Mouse (Mus musculus) heart, postnatal 14 days (tissue): Measurements from ENCODE around the gene Ptcd3. TPM values are rescaled to one million over a fixed set of nuclear protein-coding genes. Genes with fewer than 3 reads are reported as not detected.
A peak's percentile ranks its signal among the peaks of the same experiment; 100 is the strongest.
"Not testable (repeated sequence)": the region's sequence is repeated elsewhere in the genome, so short reads cannot be mapped to it uniquely, and the experiment has no call there.

Experiments
- DNase-seq, 2 experiments: peaks; one replicate each; pipeline ENCODE4 v3.0.0; 2021 to 2022
- intact Hi-C: fragments of 180-260 bp; cut with DNase I; formaldehyde crosslinking; loops from one replicate; pipeline ENCODE4 v1.15.1; 2025
- long read RNA-seq, 2 experiments: library from polyadenylated mRNA; stranded (forward); transcript quantifications; one replicate each; pipeline ENCODE4 v2.0.0; 2021
- total RNA-seq, 2 experiments: library from RNA; stranded (reverse); gene quantifications; 2 replicates each; pipeline ENCODE4 v1.2.3; 2021

Ptcd3 gene
- 100 to 1,000 TPM; 123 TPM for total RNA-seq
- long read RNA-seq, experiment 1, partial matches to known transcripts, result 2 of 117 reads
- long read RNA-seq, experiment 1, other reads (novel, unspliced or antisense), result 115 of 117 reads
- long read RNA-seq, experiment 2, partial matches to known transcripts, result 2 of 118 reads
- long read RNA-seq, experiment 2, other reads (novel, unspliced or antisense), result 116 of 118 reads

GRCm38 (mm10) chr6:71908481-71909381 is at the start of gene Ptcd3, which contains the start of gene Polr1a:
TSS of gene Ptcd3 (minus strand) at chr6:71908750.
TSS of gene Polr1a (plus strand) at chr6:71909053.
- peak; percentile 91 to 95 for DNase-seq
- intact Hi-C loops, result no loop called here

GRCm38 (mm10) chr6:71951192-71951591 is 42.6 kb upstream of the Ptcd3 start:
- intact Hi-C loops, result no loop called here
- no peak for DNase-seq

GRCm38 (mm10) chr6:71950592-71950991 is 42.0 kb upstream of the Ptcd3 start:
- intact Hi-C loops, result no loop called here

GRCm38 (mm10) chr6:71949721-71950120 is 41.2 kb upstream of the Ptcd3 start:
- intact Hi-C loops, result no loop called here
- DNase-seq, result no peak

More at GRCm38 (mm10) chr6:71950592-71950991, 42.0 kb upstream of the Ptcd3 start:
- DNase-seq, result peak; percentile 46 to 63

- no peak for DNase-seq
- intact Hi-C loops, result no loop called here
Observed at GRCm38 (mm10) chr6:71946121-71946520, 37.6 kb upstream of the Ptcd3 start.

- intact Hi-C loops, result no loop called here
Observed at GRCm38 (mm10) chr6:71945101-71945500, 36.6 kb upstream of the Ptcd3 start.

GRCm38 (mm10) chr6:71940912-71941311 is 32.4 kb upstream of the Ptcd3 start:
- DNase-seq, result no peak
- intact Hi-C loops, result no loop called here

More at GRCm38 (mm10) chr6:71945101-71945500, 36.6 kb upstream of the Ptcd3 start:
- DNase-seq, result no peak

- intact Hi-C loops, result no loop called here
- DNase-seq, result no peak
Observed at GRCm38 (mm10) chr6:71935737-71936136, 27.2 kb upstream of the Ptcd3 start.

- DNase-seq, result peak; percentile 50 to 63
- intact Hi-C loops, result no loop called here
Observed at GRCm38 (mm10) chr6:71934081-71934556, 25.6 kb upstream of the Ptcd3 start.

GRCm38 (mm10) chr6:71932347-71932746 is 23.8 kb upstream of the Ptcd3 start:
- intact Hi-C loops, result no loop called here
- no peak for DNase-seq

- no peak for DNase-seq
- intact Hi-C loops, result no loop called here
Observed at GRCm38 (mm10) chr6:71930830-71931437, 22.4 kb upstream of the Ptcd3 start.

- DNase-seq, result no peak
- intact Hi-C loops, result no loop called here
Observed at GRCm38 (mm10) chr6:71930053-71930452, 21.5 kb upstream of the Ptcd3 start.

GRCm38 (mm10) chr6:71927911-71928310 is 19.4 kb upstream of the Ptcd3 start:
- intact Hi-C loops, result loop anchor here (1.0 to 5.0 kb wide), 3 partner anchors 171 to 334 kb away; no protein-coding TSS in a partner anchor
- DNase-seq, result peak; percentile 69 to 76

GRCm38 (mm10) chr6:71925233-71925632 is 16.7 kb upstream of the Ptcd3 start:
- intact Hi-C loops, result loop anchor here (5.0 kb wide), 1 partner anchor 337 kb away; no protein-coding TSS in a partner anchor
- not testable (repeated sequence) for DNase-seq

GRCm38 (mm10) chr6:71920752-71921151 is 12.2 kb upstream of the Ptcd3 start:
- intact Hi-C loops, result no loop called here

GRCm38 (mm10) chr6:71911686-71912450 is 3.3 kb upstream of the Ptcd3 start:
- intact Hi-C loops, result no loop called here
- no peak for DNase-seq

More at GRCm38 (mm10) chr6:71920752-71921151, 12.2 kb upstream of the Ptcd3 start:
- no peak for DNase-seq

GRCm38 (mm10) chr6:71909840-71910239 is 1.3 kb upstream of the Ptcd3 start:
- intact Hi-C loops, result no loop called here
- DNase-seq, result no peak

- intact Hi-C loops, result no loop called here
- no peak for DNase-seq
Observed at GRCm38 (mm10) chr6:71909384-71909783, 834 bp upstream of the Ptcd3 start.

GRCm38 (mm10) chr6:71907702-71908235 is 781 bp downstream of the Ptcd3 start:
- DNase-seq, result no peak
- intact Hi-C loops, result no loop called here

- intact Hi-C loops, result loop anchor here (5.0 kb wide), 1 partner anchor 36 kb away; no protein-coding TSS in a partner anchor
- DNase-seq, result no peak
Observed at GRCm38 (mm10) chr6:71893263-71893662, 15.3 kb downstream of the Ptcd3 start.
